Mouse (Mus musculus) kidney, adult 9 months (tissue): ENCODE data around the gene Gad1.
A peak's percentile ranks its signal among the peaks of the same experiment; 100 is the strongest.

Experiments
- DNase-seq: peaks from one replicate; pipeline ENCODE4 v3.0.0; 2022

Gene Gad1

GRCm38 (mm10) chr2:70552772-70553171, at the start of gene Gad1:
Gene Gad1 (plus strand): TSS chr2:70553072.
- DNase-seq, result no peak

- DNase-seq, result no peak
Measured at GRCm38 (mm10) chr2:70503436-70503835, 49.4 kb upstream of the Gad1 start.

- peak; percentile 28 for DNase-seq
Measured at GRCm38 (mm10) chr2:70505229-70505628, 47.6 kb upstream of the Gad1 start.

- peak; percentile 50 for DNase-seq
Measured at GRCm38 (mm10) chr2:70505896-70506295, 47.0 kb upstream of the Gad1 start.

- DNase-seq, result peak; percentile 58
Measured at GRCm38 (mm10) chr2:70506372-70506771, 46.5 kb upstream of the Gad1 start.

- DNase-seq, result no peak
Measured at GRCm38 (mm10) chr2:70508496-70508895, 44.4 kb upstream of the Gad1 start, which contains the start of gene Erich2. Gene Erich2 (plus strand): TSS chr2:70508819.

GRCm38 (mm10) chr2:70509021-70509632, 43.7 kb upstream of the Gad1 start:
- DNase-seq, result peak; percentile 85

GRCm38 (mm10) chr2:70538283-70538682, 14.6 kb upstream of the Gad1 start:
- peak; percentile 59 for DNase-seq

GRCm38 (mm10) chr2:70550671-70551070, 2.2 kb upstream of the Gad1 start:
- no peak for DNase-seq

- no peak for DNase-seq
Measured at GRCm38 (mm10) chr2:70551446-70551845, 1.4 kb upstream of the Gad1 start.

- DNase-seq, result no peak
Measured at GRCm38 (mm10) chr2:70552067-70552598, 739 bp upstream of the Gad1 start.

- DNase-seq, result no peak
Measured at GRCm38 (mm10) chr2:70553826-70554225, 954 bp downstream of the Gad1 start.

GRCm38 (mm10) chr2:70558112-70558842, 5.4 kb downstream of the Gad1 start:
- DNase-seq, result peak; percentile 85

GRCm38 (mm10) chr2:70558843-70559451, 6.1 kb downstream of the Gad1 start:
- DNase-seq, result no peak

- peak; percentile 60 for DNase-seq
Measured at GRCm38 (mm10) chr2:70559520-70559919, 6.6 kb downstream of the Gad1 start.

GRCm38 (mm10) chr2:70561077-70561795, 8.4 kb downstream of the Gad1 start:
- DNase-seq, result peak; percentile 52

GRCm38 (mm10) chr2:70562011-70562491, 9.2 kb downstream of the Gad1 start:
- DNase-seq, result no peak

GRCm38 (mm10) chr2:70562611-70562980, 9.7 kb downstream of the Gad1 start:
- DNase-seq, result no peak

- no peak for DNase-seq
Measured at GRCm38 (mm10) chr2:70562981-70563671, 10.3 kb downstream of the Gad1 start.

- DNase-seq, result no peak
Measured at GRCm38 (mm10) chr2:70563721-70564645, 11.1 kb downstream of the Gad1 start.

- DNase-seq, result no peak
Measured at GRCm38 (mm10) chr2:70564646-70565315, 11.9 kb downstream of the Gad1 start.
